Mouse (Mus musculus): ENCODE results near the gene Gm6034.
A peak's percentile ranks its signal among the peaks of the same experiment; 100 is the strongest.
"Not testable (repeated sequence)": the region's sequence is repeated elsewhere in the genome, so short reads cannot be mapped to it uniquely, and the experiment has no call there.

Gm6034 gene

GRCm38 (mm10) chr17:36022922-36023321 lies 19.8 kb upstream of the Gm6034 start:
- DNase-seq (ENCODE audit: low read depth, low spot score) = no peak

GRCm38 (mm10) chr17:36023710-36024654 lies 18.8 kb upstream of the Gm6034 start:
- DNase-seq (ENCODE audit: low read depth, low spot score) = no peak

GRCm38 (mm10) chr17:36025197-36025596 lies 17.6 kb upstream of the Gm6034 start:
- DNase-seq (ENCODE audit: low read depth, low spot score) = no peak

- no peak for DNase-seq (ENCODE audit: low read depth, low spot score)
Measured at GRCm38 (mm10) chr17:36025901-36026300, 16.9 kb upstream of the Gm6034 start.

GRCm38 (mm10) chr17:36027663-36028062 lies 15.1 kb upstream of the Gm6034 start:
- no peak for DNase-seq (ENCODE audit: low read depth, low spot score)

- no peak for DNase-seq (ENCODE audit: low read depth, low spot score)
Measured at GRCm38 (mm10) chr17:36028879-36029619, 13.7 kb upstream of the Gm6034 start.

- DNase-seq (ENCODE audit: low read depth, low spot score) = not testable (repeated sequence)
Measured at GRCm38 (mm10) chr17:36030046-36030702, 12.6 kb upstream of the Gm6034 start.

- DNase-seq (ENCODE audit: low read depth, low spot score) = not testable (repeated sequence)
Measured at GRCm38 (mm10) chr17:36030703-36031582, 11.8 kb upstream of the Gm6034 start.

GRCm38 (mm10) chr17:36031583-36032331 lies 11.0 kb upstream of the Gm6034 start:
- DNase-seq (ENCODE audit: low read depth, low spot score) = not testable (repeated sequence)

- DNase-seq (ENCODE audit: low read depth, low spot score) = not testable (repeated sequence)
Measured at GRCm38 (mm10) chr17:36032351-36032875, 10.3 kb upstream of the Gm6034 start, which contains the start of gene H2-T23. H2-T23 (minus strand) TSS chr17:36032855.

- DNase-seq (ENCODE audit: low read depth, low spot score) = not testable (repeated sequence)
Measured at GRCm38 (mm10) chr17:36034524-36034923, 8.2 kb upstream of the Gm6034 start.

GRCm38 (mm10) chr17:36035010-36035638 lies 7.6 kb upstream of the Gm6034 start:
- not testable (repeated sequence) for DNase-seq (ENCODE audit: low read depth, low spot score)

GRCm38 (mm10) chr17:36036126-36036525 lies 6.6 kb upstream of the Gm6034 start:
- DNase-seq (ENCODE audit: low read depth, low spot score) = not testable (repeated sequence)

- DNase-seq (ENCODE audit: low read depth, low spot score) = not testable (repeated sequence)
Measured at GRCm38 (mm10) chr17:36040604-36041003, 2.2 kb upstream of the Gm6034 start.

GRCm38 (mm10) chr17:36042055-36042454 lies 706 bp upstream of the Gm6034 start:
- DNase-seq (ENCODE audit: low read depth, low spot score) = not testable (repeated sequence)

- no peak for DNase-seq (ENCODE audit: low read depth, low spot score)
Measured at GRCm38 (mm10) chr17:36043286-36043685, 525 bp downstream of the Gm6034 start.

- DNase-seq (ENCODE audit: low read depth, low spot score) = not testable (repeated sequence)
Measured at GRCm38 (mm10) chr17:36057927-36058326, 15.2 kb downstream of the Gm6034 start.

- DNase-seq (ENCODE audit: low read depth, low spot score) = not testable (repeated sequence)
Measured at GRCm38 (mm10) chr17:36058362-36058761, 15.6 kb downstream of the Gm6034 start, which contains the start of gene Gm11127. Gm11127 (minus strand) TSS chr17:36058371.

GRCm38 (mm10) chr17:36060829-36061228 lies 18.1 kb downstream of the Gm6034 start:
- peak; percentile 81 for DNase-seq (ENCODE audit: low read depth, low spot score)

All from embryo, embryonic 11.5 days (tissue).